Mouse (Mus musculus) urinary bladder, postnatal 10 days (tissue): ENCODE measurements around the gene Ipo11.
A peak's percentile ranks its signal among the peaks of the same experiment; 100 is the strongest.
"Not testable (repeated sequence)": the region's sequence is repeated elsewhere in the genome, so short reads cannot be mapped to it uniquely, and the experiment has no call there.

Experiments
- DNase-seq: peaks from one replicate; pipeline ENCODE4 v3.0.0; 2022; ENCODE audit warnings: low spot score

Ipo11 gene

DNA sequence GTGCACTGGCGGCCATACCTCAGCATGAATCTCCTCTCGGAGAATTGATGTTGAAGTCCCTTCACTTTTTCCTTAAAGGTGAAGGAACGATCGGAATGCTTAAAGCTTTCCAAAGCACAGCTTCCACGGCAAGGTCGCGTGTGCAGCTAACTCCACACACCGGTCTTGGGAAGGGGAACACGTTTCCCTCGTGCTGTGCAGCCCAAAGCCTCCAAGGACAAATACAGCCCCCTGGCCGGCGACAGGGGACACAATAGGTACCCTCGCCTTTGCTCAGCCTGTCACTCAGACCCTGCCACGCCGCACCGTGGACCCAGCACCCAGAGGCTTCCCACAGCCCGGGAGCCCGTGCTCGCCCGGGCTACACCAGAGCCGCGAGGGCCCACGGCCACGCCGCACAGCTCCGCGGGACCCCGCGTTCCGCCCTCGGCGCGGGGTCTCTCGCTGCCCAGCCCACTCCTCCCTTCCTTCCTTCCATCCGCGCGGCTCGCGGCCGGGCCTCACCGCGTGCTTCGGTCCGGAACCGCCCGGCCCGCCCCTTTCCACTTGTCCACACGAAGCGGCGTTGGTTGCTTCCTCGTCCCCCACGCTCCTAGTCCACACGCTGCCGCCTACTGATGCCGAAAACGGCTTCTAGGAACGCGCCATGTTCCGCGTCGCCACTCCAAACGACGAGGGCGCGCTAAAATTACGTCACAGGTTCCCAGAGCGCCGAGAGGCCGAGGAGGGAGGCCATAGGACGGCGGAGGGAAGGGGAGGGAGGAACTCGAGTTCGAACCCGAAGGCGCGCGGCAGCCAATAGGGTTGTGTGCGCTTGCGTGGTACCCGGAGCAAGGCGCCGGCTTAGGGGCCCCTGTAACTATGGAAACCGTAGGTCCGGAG is at the start of gene Ipo11:
Gene Ipo11 (minus strand): TSS at position 703 of the 882 bp plus-strand sequence.
- peak; percentile 77 for DNase-seq

DNA sequence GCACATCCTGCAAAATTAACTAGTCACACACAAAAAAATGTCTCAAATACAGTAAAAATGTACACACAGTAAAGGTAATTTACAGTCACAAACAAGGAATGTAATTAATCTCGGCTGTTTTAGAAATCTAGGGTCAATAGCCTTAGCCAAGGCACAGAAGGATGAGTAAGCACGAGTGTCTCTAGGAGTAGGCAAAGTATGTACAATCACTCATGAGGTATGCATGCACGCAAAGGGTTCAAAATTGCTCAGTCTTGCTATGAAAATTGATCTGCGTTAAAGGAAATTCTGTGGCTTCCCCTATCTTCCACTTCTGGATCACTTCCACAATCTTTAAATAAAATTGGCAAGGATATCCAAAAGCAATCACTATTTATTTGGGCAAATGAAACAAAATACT is 24.7 kb upstream of the Ipo11 start:
- DNase-seq = no peak

DNA sequence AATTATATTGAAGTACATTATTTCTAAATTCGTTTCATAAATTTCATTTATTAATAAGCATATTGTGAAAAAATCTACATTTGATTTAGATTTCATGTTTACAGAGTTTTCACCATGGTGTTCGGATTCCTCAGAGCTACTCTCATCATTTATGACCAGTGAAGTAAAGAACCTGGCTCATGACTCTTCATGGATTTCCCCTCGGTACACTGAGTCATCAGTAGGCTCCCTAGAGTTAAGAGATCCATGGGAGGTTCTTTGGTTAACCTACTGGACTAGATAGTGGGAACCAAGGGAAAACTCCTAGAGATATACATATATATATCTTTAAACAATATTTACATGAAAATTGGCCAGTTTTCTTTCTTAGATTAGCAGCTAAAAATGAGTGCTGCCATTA is 23.8 kb upstream of the Ipo11 start:
- DNase-seq = no peak

DNA sequence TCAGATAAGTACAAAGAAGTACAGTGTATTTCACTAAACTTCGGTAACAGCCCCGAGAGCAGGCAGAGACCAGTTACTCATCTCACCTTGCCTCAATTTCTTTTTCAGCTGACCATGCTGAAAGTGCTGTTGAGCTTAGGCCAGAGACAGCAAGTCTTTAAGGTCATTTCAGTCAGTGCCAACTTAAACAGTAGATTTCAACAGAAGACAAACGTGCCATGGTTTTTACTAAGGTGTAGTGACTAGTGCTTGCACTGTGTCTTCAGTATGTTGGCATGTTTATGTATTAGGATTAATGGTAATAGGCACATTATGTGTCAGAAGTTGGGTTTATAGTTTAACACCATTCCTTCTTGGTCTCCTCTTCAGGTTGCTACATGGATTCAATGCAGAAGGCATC is 21.5 kb upstream of the Ipo11 start:
- DNase-seq = no peak

DNA sequence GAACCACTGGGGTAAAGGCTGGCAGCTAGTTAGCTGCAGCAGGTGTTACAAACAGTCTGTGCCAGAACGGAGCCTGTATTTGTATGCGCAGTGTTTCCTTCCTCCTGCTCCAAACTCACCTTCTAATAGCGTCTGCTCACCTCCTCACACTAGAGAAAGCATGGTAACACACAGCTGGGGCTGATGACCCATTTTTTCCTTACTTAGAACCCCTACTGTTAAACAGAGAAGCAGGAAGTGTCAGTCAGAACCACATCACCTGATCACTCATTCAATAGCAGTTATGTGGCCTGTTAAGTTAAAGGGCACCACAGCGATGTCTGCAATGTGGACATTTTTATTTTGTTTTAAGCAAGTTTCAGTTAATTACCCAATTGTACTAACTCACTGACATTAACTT is 20.8 kb upstream of the Ipo11 start:
- no peak for DNase-seq

DNA sequence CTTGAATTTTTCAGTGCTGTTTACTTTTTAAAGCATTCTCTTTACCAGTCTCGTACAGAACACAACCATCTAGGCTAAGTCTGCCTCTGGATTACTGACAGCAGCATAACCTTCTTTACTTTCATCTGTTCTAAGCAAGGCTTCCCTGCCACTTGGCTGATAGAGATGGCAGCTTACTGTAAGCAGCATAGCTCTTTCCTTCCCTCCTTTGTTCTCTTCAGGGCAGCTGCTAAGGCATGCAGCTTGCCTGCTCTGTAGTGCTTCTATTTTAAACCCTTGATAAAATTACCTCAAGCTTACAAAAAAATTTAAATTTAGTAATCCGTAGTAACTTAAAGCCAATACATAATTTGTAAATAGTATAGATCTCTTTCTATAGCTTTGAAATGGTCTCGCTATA is 18.1 kb upstream of the Ipo11 start:
- DNase-seq = no peak

DNA sequence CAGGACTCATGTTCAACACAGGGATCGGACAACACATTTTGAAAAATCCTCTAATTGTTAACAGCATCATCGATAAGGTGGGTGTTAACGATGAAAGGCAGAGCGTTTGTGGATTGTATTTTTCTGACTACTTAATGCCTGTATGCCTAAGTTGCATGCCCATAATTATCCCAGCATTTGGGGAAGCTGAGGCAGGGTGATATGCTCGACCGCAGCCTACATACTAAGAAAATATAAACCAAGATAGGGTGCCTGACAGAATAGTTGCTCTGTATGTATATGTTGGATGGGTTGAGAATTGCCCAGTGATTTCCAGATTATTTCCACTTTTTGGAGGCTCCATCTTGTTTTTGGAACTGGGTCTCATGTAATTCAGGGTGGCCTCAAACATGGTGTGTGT is 10.8 kb upstream of the Ipo11 start:
- no peak for DNase-seq

DNA sequence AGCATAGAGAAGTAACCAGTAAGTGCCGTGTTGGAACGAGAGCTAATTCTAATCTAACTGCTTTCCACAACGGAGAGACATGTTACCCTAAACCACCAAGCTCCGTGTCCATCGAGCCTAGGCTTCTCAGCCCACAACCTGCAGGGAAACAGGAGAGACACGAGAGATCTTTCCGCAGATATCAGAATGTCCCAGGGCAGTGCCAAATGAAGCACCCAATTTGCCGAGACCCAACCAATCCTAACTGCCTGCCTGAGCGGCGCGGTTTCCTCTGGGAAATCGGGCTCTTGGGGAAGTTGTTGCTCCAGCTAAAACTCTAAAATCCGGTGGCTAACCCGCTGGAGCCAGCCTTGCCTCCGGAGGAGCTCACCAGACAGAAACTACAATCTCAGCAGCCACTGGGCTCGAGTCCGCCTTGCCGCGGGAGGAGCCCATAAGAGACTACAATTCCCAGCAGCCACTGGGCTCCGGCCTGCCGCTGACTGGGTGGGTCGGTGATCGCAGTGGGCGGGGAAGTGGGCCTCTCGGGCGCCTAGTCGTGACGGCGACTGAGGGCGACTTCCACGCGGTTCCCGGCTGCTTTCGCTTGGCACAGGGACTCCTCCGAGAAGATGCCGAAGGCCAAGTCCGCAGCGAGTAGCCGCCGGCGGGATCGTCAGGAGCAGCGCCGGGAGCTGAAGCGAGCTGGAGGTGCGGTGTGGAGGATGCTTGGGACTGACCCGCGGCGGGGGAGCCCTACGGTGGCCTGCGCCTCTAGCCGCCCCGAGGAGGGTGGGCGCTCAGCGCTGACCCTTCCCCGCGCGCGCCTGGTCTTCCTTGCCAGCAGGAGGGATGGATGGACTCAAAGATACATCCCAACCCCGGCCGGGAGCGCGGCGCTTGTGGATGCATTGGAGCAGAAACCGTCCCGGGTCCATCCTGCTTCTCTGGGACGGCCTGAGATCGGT is 10.1 kb upstream of the Ipo11 start, which contains the start of gene Dimt1:
Gene Dimt1 (plus strand): TSS at position 534 of the 947 bp plus-strand sequence.
- peak; percentile 83 for DNase-seq

DNA sequence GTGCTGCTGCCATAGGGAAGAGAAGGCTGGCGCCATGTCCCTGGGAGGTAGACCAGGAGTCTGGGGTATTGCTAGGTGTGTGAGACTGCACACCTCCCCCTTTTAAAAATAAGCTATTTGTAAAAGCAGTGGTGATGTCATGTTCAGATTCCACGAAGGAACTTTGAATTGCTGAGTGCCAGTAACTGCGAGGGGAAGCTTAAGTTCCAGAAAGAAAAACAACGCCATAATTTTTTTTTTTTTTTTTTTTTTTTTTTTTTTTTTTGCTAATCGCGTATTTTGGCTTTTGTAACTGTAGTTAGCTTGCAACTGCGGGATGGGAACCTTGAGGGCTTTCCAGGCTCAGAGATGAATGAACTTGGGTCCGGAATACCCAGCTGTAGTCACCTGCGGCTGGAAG is 8.8 kb upstream of the Ipo11 start:
- DNase-seq = no peak

DNA sequence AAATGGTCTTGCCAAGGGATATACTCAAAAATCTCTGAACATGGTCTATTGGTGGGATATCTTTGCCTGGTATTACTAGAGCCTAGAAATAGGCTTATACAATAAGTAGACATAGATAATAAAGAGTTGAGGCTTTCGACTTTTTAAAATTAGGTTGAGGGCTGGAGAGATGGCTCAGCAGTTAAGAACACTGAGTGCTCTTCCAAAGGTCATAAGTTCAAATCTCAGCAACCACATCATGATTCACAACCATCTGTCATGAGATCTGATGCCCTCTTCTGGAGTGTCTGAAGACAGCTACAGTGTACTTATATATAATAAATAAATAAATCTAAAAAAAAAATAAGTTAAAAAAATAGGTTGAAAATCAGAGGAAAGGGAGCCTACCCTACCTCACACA is 6.0 kb upstream of the Ipo11 start:
- no peak for DNase-seq

DNA sequence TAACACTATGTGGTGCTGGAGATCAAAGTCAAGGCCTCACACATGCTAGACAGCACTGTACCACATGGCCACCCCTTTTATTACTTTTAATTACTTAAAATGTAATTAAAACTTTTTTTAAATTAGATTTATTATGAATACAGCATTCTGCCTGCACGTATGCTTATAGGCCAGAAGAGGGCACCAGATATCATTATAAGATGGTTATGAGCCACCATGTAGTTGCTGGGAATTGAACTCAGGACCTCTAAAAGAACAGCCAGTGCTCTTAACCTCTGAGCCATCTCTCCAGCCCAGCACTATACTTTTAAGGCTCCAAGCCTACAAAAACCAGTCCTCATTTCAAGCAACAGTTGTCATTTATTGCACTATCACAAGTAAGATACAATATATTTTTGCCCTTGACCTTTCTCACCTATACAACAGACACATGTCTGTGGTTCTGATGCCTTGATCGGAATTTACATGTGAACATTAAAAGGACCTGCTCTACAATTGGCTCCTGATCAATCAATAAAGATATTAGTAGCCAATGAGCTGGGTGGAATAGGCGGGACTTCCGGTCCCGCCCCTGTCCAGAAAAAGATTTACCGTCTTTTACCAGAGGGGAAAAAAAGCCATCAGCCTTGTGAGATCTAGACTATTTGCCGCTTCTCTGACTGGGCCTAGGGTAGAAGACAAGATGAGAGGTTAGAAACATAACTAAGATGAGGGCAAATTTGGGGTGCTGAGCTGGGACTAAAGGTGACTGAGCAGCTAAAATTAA is 4.6 kb upstream of the Ipo11 start:
- no peak for DNase-seq

DNA sequence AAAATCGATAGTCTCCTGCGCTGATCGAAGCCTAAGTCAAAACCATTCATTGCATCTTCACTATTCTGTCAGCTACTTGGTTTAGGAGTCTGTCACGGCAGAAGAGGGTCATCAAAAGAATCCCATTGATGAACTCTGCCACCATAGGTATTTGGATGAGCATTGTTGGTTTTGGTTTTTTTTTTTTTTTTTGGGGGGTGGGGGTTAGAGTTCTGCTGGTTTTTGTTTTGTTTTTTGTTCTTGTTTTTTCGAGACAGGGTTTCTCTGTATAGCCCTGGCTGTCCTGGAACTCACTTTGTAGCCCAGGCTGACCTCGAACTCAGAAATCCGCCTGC is 347 bp upstream of the Ipo11 start:
- no peak for DNase-seq

DNA sequence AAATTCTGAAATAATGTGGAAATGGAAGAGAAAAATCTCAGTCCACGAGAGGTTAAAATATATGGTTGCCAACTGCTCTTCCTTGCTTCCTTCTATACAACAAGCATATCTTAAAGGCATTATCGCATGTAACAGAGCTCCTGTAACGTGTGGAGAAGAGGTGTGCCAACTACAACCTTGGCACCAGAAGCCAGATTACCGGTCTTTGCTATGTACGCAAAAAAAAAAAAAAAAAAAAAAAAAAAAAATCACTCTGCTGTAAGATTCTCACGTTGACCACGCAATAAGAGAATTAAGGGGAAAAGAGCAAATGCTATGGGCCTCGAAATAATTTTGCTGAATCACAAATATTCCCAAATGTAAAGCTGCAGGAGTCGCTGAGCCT is 895 bp downstream of the Ipo11 start:
- DNase-seq = no peak

DNA sequence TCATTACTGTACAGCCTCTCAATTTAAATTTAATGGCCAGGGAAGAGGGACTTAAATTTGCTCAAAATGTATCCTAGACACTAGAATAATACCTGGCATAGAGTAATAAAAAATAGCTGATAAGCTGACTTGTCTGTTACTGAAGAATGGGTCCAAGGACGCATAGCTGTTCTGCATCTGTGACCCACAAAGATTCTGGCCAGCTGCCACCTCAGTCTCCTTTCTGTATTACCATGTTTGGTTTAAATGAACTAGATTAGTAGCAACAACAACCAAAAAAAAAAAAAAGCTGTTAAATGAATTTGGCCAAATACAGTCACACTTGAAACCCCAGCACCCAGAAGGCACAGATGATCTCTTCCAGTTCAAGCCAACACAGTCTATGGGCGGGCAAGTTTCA is 7.6 kb downstream of the Ipo11 start:
- DNase-seq = no peak

DNA sequence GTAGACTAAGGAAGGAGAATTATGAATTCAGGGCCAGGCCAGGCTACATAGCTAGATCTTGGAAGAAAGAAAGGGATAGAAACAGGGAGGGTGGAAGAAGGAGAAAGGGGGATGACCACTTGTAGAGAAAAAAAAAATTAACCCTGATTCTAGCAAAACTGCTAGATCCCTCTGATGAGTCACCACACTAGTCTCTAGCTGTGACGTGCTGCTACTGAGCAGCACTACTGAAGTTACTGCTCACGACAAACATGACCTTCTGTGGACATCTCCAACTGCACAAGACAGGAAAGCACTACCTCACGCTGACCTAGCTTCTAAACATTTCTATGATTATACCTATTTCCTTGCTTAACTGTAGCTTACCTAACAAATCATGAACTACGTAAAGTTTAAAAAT is 8.5 kb downstream of the Ipo11 start:
- no peak for DNase-seq

DNA sequence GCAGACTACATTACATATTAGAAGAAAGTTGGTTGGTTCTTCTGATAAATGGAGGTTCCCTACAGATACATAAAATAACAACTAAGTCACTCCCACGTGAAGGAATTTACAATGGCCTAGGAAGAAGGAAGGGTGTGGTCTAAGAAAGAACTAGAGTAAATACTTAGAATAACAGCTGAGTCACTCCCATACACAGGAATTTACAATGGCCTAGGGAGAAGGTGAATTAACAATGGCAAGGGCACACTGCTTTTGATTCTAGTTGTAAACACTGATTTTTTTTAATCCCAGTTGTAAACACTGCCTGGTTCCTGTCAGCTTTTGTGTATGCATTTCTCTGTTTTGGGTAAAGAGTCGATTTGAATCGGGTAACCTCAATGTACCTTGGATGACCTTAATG is 10.8 kb downstream of the Ipo11 start:
- not testable (repeated sequence) for DNase-seq

DNA sequence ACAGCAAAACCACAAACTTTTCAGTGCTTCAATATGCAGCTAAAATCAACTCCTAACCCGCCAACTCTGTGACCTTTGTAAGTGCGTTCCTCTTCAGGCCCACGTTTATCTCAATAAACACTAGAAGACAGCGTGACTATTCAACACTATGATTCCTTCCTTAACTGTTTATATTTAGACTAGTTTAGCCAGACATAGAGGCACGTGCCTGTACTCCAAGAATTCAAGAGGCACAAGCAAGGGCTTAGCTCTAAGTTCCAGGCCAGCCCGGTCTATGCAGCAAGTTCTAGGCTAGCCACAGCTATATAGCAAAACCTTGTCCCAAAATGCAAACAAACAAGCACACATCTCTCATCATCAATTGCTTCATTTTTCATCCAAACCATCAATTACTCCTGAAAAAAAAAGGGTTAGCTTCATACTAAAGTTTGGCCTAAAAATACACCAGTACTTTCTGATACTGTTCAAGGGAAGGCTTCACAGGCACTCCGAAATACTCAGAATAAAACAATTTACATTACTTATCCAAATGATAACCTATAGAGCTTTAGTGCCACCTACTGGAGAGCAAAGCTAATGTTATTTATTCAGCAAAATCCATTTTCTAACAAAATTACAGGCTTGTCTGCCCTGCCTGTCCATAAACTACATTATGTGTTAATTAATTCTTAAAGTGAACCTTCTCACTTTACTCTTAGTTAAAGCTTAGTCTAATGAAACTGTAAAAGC is 18.3 kb downstream of the Ipo11 start:
- DNase-seq = no peak

DNA sequence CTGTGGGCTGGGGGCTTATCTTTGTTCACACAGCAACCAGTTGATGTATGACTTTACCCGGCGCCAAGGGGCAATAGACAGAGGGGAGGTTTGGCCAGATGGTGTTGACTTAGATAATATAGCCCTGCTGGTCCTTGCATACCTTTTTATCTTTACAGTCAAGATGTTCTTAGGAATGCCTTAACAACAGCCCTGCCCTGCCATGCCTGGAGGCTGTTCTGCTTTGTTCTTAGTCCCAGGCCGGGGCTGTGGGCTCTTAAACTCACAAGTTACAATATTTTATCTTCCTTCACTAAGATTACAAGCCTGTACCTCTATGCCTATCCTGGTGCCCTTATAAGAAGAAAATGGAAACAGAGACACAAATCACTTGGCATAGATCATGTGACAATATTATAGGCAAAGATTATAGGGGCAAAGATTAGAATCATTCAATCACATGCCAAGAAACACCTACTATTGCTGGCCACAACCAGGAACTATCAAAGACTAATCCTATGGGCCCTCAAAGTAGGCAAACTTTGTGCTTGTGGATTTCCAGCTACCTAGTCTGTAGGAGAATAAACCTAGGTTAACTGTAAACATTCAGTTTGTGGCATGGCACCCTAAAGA is 23.5 kb downstream of the Ipo11 start:
- DNase-seq = no peak

DNA sequence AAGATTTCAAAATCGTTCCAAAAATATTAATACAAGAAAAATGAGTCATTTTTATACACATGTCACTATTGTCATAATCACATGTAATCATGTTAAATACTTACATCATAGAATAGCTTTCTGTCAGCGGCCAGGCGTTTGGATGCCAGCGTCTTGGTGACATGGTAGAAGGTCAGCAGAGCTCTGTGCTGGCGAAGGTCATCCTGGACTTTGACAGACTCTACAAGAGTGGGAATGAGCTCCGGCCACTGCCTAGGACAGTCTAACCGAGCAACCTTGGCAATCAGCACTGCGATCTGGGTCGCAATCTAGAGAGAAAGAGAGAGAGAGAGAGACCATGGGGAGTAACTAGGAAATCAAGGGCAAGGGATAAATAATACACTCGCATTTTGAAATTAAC is 26.7 kb downstream of the Ipo11 start:
- DNase-seq = no peak

DNA sequence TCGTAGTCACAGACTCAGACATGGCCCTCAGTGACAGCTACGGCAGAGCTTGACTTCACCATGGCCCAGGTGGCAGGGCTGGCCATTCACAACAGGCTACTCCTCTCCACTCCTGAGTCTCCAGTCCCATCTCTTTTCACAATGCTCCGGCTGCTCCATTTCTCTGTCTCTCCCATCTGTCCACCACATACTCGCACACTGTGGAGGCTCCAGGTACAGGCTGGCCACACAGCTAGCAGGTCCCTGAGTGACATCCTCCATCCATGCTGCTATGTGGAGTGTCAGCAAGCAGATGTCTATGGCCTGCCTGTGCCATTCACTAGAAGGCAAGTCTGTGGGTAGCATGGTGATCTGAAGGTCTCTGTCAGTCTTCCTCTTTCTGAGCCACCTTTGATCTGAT is 29.5 kb downstream of the Ipo11 start:
- no peak for DNase-seq

DNA sequence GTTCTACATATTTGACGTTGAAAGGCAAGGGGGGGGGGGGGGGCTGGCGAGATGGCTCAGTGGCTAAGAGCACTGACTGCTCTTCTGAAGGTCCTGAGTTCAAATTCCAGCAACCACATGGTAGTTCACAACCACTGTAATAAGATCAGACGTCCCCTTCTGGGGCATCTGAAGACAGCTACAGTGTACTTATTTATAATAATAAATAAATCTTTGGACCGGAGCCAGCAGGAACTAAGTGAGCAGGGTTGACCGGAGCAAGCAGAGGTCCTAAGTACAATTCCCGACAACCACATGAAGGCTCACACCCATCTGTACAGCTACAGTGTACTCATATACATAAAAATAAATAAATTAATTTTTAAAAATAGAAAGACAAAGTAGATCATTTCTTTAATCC is 31.6 kb downstream of the Ipo11 start:
- DNase-seq = not testable (repeated sequence)
